Mouse (Mus musculus): ENCODE measurements at regions not wholly inside any gene's neighbourhood (a gene's known extent, or its start where the extent isn't known, plus 50 kb on each side); places are given as distances from the start of the nearest gene placed in this dataset.

DNA sequence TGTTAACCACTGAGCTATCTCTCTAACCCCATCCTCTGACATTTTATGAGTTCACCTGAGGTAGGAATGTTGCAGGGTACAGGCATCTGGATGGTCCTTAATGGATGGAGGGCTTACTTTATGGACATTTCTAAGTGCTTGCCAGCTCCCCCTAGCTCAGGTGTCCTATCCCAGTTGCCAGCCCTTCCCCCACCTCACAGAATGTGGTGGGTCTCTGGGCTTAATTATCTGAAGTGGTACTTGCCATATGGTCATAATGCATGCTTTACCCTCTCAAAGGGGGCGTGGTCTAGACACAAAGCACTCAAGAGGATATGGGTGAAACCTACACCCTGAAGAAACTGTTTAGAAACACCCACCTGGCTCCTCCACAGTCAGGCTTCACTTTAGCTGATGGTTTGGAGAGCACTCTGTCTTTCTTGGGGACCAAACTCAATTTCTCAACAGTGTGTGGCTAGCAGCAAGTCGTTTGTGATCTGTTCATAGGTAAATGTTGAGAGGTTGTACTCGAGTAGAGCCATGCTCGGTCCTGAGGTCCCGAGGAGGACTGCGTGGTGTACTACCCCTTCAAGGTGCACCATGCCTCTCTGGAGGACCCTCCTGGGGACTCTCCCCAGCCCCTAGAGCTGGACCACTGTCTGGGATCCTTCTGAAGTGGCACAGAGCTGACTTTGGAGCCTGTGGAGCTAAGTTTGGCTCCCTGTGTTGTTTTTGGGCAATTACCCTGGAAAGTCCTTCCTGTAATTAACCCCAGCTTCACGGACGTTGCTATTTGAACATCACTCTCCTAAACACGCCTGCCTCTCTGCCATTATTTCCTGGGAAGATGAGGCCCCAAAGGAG, 338.8 kb upstream of the Sall1 start:
- no peak for ATAC-seq (replicated peaks; ENCODE audit: poor library complexity, severe bottlenecking)

DNA sequence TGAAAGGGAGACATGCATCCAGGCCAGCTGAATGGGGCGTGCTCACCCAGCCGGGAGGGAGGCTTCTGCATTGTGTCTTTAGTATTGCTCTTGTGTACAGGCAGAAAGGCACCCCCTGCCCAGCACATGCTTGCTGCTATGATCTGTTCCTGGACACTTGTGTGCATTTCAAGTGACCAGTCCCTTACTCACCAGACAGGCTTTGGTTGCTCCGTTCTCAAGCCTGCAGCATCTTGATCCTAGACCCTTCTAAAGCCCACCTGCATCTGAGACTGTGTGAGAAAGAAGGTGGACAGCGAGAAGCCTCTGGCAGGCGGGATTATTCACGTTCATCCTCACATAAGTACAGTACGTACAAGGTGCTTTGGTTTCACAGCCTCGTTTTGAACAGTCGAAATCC, 336.5 kb upstream of the Sall1 start:
- no peak for ATAC-seq (replicated peaks; ENCODE audit: poor library complexity, severe bottlenecking)

- no peak for ATAC-seq (replicated peaks; ENCODE audit: poor library complexity, severe bottlenecking)
Measured at GRCm38 (mm10) chr8:89372761-89373160, 328.8 kb upstream of the Sall1 start.

DNA sequence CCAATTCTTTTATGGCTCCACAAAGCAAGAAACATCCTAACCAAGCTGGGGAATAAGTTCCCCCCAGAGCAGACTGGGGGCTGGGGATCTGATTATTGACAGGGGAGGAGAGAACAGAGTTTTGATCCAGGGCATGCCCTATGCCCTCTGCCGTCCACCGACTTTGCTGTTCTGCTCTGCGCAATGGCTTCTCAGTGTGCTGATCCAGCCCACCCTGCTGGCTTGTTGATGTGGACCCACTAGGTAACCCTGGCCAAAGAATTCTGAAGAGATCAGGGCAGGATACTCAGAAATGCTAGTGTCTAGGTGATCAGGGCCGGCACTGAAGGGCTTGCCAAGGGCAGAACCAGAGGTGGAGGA, 327.8 kb upstream of the Sall1 start:
- no peak for ATAC-seq (replicated peaks; ENCODE audit: poor library complexity, severe bottlenecking)

- ATAC-seq (replicated peaks; ENCODE audit: poor library complexity, severe bottlenecking), result no peak
Measured at GRCm38 (mm10) chr8:89370816-89371772, 327.1 kb upstream of the Sall1 start.

- no peak for ATAC-seq (replicated peaks; ENCODE audit: poor library complexity, severe bottlenecking)
Measured at GRCm38 (mm10) chr8:89365430-89365829, 321.5 kb upstream of the Sall1 start.

GRCm38 (mm10) chr8:89358411-89358810, 314.4 kb upstream of the Sall1 start:
- ATAC-seq (replicated peaks; ENCODE audit: poor library complexity, severe bottlenecking), result no peak

DNA sequence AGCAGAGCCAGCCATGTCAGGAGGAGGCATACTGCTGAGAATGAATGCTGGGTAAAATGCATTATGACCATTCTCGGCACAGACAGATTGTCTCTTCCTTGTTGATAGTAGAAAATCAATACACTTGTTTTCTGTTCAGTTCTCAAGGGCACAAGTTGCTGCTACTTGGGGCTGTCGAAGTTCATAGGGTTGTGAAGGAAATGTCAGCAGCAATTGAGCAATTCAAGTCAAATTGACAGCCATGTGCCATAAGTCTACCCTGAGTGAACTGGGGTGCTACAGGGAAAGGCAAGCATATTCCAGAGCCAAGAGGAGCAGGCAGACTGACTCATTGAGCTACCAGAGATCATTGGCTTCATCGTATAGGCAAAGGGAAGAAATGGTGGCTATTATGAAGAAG, 301.6 kb upstream of the Sall1 start:
- no peak for ATAC-seq (replicated peaks; ENCODE audit: poor library complexity, severe bottlenecking)

GRCm38 (mm10) chr8:89341686-89342085, 297.7 kb upstream of the Sall1 start:
- no peak for ATAC-seq (replicated peaks; ENCODE audit: poor library complexity, severe bottlenecking)

DNA sequence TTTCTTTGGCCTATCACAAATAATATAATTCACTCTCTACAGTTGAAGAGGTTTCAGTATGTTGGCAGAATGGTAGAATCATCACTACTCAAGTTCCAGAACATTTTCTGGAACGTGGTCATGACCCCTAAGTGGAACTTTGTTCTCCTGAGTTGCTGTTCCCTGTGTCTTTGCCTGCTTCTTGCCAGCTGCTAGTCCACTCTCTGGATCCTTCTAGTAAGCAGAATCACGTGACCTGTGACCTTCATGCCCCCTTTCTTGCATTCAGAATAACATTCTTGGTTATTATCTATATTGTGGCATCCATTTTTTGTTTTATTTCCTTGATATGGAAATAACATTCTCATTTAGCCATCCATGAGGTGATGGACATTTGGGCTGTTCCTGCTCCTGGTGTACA, 291.5 kb upstream of the Sall1 start:
- no peak for ATAC-seq (replicated peaks; ENCODE audit: poor library complexity, severe bottlenecking)

GRCm38 (mm10) chr8:89325751-89326351, 281.9 kb upstream of the Sall1 start:
- no peak for ATAC-seq (replicated peaks; ENCODE audit: poor library complexity, severe bottlenecking)

- ATAC-seq (replicated peaks; ENCODE audit: poor library complexity, severe bottlenecking), result no peak
Measured at GRCm38 (mm10) chr8:89325248-89325645, 281.3 kb upstream of the Sall1 start.

GRCm38 (mm10) chr8:89324462-89325247, 280.7 kb upstream of the Sall1 start:
- no peak for ATAC-seq (replicated peaks; ENCODE audit: poor library complexity, severe bottlenecking)

DNA sequence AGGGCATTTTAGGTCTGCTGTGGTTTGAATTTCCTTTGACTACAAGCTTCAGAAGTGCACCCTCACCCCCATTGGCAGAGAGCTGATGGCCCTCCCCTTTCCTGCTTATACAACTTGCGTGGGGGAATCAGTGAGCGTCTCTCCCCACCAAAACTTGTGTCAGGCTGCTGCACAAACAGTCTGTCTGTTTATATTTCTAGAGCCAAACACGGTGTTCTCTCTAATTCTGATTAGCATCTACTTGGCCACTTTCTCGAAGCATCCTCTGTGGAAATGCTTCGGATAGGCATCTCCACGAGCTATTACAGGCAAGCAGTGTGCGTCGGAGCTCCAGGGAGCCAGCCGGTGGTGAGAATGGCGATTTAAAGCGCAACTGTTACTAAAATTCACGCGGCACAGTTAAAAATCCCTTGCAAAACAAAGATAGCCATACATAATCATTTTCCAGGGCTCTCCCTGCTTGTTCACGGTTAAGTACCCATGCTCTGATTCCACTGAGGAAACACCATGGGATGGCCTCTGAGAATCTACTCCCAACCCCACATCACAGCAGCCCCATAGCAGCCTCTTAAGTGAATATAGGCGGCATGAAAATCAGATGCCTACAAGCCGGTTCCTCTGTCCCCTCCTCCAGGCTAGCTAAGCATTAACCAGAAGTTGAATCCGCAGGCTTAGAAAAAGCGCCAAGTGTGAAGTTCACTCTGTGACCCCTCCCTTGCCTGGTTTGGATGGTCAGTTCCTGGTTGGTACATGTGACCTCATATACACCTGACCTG, 273.7 kb upstream of the Sall1 start:
- no peak for ATAC-seq (replicated peaks; ENCODE audit: poor library complexity, severe bottlenecking)

DNA sequence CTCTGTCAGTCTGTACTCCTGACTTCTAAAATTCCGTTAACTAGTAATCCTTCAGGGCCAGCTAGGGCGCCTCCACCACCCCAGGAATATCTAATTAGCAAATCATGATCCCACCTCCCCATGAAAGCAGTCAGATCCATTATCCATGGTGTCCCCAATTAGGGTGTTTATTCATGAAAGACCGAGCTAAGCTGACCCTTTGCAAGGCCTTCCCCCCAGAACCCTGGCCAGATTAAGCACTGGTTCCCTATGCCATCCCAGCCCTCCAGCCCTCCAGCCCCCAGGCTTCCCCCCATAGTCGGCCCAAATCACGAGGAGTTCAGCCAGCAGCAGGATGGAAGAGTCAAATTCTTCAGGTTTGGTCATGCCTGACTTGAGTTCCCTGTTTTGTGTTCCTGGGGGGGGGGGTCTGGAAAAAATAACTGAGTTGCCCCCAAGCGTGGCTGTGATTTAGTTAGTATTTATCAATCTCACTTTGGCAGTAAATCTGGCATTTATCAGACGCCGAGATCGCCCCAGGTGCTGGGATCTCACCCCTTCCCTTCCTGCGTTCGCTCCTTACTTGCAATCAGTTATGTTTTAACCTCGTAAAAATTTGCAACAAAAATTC, 272.7 kb upstream of the Sall1 start:
- no peak for ATAC-seq (replicated peaks; ENCODE audit: poor library complexity, severe bottlenecking)

DNA sequence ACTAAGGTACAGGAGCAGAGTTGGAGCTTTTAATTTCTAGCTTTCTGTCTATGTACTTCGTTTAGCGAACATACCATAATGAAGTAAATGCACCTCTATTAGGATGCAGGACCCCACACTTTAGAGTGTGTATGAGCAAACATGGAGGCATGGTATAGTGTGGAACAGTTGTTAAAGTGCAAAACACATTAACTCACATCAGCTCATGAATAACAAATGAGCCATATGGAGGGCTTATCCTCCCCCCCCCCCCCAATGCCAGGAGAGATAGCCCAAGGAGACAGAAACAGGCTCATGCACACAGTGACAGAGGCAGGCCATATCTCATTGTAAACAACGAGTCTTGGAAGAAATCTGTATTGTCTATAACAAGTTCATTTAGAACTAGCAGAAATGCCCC, 270.9 kb upstream of the Sall1 start:
- no peak for ATAC-seq (replicated peaks; ENCODE audit: poor library complexity, severe bottlenecking)

GRCm38 (mm10) chr8:89310696-89311214, 266.8 kb upstream of the Sall1 start:
- no peak for ATAC-seq (replicated peaks; ENCODE audit: poor library complexity, severe bottlenecking)

DNA sequence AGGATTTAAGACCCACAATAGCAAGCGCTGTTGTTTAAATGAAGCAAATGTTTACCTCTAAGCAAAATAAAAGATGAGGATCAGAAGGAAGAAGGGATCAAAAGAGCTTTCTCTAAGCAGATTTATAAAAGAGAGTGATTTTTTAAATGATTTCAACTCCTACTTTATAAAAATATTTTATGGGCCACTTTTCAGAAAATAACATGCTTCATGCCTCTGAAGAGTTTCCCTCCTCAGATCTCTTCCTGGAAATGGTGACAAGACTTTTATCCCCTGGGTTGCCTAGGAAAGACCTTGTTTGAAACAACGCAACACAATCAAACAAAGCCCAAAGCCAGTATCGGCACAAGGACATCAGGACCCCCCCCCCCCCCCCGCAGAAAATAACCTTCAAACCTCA, 265.6 kb upstream of the Sall1 start:
- ATAC-seq (replicated peaks; ENCODE audit: poor library complexity, severe bottlenecking), result no peak

DNA sequence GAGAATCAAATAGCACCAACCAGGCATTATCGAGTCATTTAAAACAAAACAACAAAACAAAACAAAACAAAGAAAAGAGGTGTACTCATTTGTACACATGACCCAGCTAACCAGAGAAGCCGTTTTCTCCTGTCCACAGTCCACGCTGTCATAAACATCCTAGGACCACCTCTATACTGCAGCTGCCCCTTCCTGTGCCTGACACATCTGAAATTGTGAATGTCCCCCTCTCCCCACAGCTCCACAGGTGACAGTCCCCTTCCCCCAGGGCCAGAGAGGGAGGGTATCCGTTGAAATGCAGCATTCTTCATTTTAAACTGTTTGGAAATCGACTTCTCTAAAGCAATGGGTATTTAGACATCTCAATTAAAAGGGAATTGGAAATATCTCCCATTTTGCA, 265.0 kb upstream of the Sall1 start:
- no peak for ATAC-seq (replicated peaks; ENCODE audit: poor library complexity, severe bottlenecking)
